Mouse (Mus musculus): ENCODE data around the gene Ppp6c.

GRCm38 (mm10) chr2:39150943-39151342, 75.3 kb downstream of the Ppp6c start:
- no peak for TF ChIP-seq CTCF (IDR thresholded peaks at IDR 0.05; ENCODE audit: low read depth)
- no peak for TF ChIP-seq EP300 (IDR thresholded peaks at IDR 0.05; ENCODE audit: low read depth)
